Mouse (Mus musculus): ENCODE data around the gene Dhx9. TPM values are rescaled to one million over a fixed set of nuclear protein-coding genes. Genes with fewer than 3 reads are reported as not detected.
"Not testable (repeated sequence)": the region's sequence is repeated elsewhere in the genome, so short reads cannot be mapped to it uniquely, and the experiment has no call there.

The Dhx9 gene
- polyA plus RNA-seq, 1 experiment = 1.9 TPM

DNA sequence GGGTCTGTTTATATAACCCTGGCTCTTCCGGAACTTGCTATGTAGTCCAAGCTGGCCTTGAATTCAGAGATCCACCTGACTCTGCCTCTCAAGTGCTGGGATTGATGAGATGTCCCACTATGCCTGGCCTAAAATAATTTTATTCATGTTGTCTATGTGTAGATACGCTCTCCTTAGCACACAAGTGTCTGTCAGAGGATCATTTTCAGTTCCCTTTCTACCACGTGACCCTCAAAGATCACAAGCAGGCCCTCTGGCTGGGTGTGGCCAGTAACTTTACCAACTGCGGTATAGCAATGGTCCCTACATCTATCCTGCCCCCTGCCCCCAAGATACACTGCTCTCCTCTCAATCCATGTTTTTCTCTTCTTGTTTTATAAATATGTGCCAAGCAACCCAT lies 72.5 kb downstream of the Dhx9 start:
- H3K36me3 ChIP-seq (ENCODE audit: control insufficient read depth) = no peaks in the 10 kb centered on the region
- H3K9me3 ChIP-seq (ENCODE audit: control insufficient read depth, low read length) = no peaks in the 10 kb centered on the region
- no peak overlapping the region for H3K4me3 ChIP-seq (replicated peaks)
- H3K4me1 ChIP-seq (ENCODE audit: control insufficient read depth) = peaks cover 2% of the 10 kb centered on the region; the same call in 1 of the 2 replicates
- TF ChIP-seq GATA1 (IDR thresholded peaks at IDR 0.05; ENCODE audit: low read length) = no peak
- no peak for TF ChIP-seq TAL1 (IDR thresholded peaks at IDR 0.05; ENCODE audit: low read length)
- no peaks in the 10 kb centered on the region for H3K27me3 ChIP-seq (ENCODE audit: control insufficient read depth)

DNA sequence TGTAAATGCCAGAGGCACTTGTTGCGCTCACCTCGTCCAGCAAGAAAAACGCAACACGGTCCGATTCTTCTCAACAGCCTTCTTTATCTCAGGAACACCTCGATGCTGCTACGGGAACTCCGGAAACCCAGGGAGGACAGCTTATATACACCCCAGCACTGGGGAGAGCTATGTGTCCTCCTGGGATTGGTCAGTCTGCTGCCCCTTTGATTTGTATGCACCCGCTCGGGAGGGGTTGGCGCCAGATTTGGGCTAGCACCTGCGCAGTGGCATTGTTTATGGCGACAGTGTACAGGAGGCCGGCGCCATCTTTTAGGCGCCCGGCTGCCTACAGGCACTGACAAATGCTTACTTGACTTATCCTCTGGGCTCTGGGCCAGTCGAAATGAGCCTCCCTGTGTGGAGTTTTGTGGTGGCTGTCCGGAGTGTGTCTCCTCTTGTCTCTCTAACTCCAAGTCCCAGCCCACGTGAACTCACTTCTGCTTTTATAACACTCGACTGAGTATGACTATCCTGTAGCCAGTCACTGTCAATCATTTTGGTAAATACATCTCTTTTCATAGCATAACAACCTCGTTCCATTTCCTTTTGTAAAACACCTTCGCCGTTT lies 73.2 kb downstream of the Dhx9 start:
- not testable (repeated sequence) for H3K27me3 ChIP-seq (ENCODE audit: control insufficient read depth); H3K36me3 ChIP-seq (ENCODE audit: control insufficient read depth); H3K9me3 ChIP-seq (ENCODE audit: control insufficient read depth, low read length); H3K4me1 ChIP-seq (ENCODE audit: control insufficient read depth); H3K4me3 ChIP-seq (replicated peaks)

DNA sequence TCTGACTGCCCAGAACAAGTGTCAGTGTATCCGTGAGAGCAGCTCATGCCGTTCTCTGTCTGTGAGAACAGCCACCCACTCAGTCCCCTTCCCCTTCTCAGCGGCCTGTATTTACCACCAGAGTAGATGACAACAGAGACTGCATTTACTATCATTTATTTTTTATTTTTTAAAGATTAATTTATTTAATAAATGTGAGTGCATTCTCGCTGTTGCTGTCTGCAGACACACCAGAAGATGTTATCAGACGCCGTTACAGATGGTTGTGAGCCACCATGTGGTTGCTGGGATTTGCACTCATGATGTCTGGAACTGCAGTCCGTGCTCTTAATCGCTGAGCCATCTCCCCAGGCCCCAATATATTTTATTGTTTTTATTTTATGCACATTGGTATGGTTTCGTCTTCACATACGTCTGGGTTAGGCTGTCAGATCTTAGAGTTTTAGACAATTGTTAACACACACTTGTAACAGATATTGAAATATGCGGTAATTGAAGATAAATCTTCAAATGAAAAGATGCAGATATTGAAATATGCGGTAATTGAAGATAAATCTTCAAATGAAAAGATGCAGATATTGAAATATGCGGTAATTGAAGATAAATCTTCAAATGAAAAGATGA lies 74.0 kb downstream of the Dhx9 start:
- H3K4me3 ChIP-seq (replicated peaks); H3K4me1 ChIP-seq (ENCODE audit: control insufficient read depth); H3K36me3 ChIP-seq (ENCODE audit: control insufficient read depth); H3K27me3 ChIP-seq (ENCODE audit: control insufficient read depth); H3K9me3 ChIP-seq (ENCODE audit: control insufficient read depth, low read length): not testable (repeated sequence)

DNA sequence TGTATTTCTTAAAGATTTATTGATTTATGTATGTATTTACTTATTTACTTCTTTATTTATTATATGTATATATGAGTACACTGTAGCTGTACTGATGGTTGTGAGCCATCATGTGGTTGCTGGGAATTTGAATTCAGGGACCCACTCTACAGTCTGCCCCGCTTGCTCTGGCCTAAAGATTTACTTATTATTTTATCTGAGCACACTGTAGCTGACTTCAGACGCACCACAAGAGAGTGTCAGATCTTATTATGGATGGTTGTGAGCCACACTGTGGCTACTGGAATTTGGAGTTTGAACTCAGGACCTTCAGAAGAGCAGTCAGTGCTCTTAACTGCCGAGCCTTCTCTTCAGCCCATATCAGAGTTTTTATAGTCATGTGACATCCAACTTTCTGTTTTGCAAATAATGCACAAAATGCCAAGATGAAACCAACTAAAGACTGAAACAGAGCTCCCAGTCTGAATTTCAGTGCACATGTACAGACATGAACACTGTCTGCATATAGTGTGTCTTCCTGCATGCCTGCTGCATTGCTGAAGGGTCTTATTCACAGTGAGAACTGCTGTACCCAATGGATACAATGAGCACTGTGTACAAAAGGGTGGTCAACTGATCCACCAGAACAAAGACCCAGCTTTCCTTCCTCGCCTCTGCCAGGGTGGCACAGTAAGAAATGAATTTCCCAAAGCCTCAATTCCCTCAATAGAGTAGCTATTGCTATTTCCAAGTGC lies 74.6 kb downstream of the Dhx9 start:
- H3K4me1 ChIP-seq (ENCODE audit: control insufficient read depth); H3K27me3 ChIP-seq (ENCODE audit: control insufficient read depth); H3K36me3 ChIP-seq (ENCODE audit: control insufficient read depth); H3K9me3 ChIP-seq (ENCODE audit: control insufficient read depth, low read length); H3K4me3 ChIP-seq (replicated peaks): not testable (repeated sequence)

DNA sequence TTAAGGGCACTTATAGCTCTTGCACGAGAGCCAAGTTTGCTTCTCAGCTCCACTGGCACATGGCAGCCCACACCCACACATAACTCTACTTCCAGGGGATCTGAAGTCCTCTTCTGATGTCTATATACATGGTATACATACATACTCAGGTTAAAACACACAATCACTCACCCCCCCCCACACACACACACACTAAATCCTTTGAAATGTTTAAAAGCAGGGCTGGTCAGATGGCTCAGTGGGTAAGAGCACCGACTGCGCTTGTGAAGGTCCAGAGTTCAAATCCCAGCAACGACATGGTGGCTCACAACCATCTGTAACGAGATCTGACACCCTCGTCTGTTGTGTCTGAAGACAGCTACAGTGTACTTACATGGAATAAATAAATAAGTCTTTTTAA lies 75.7 kb downstream of the Dhx9 start:
- Histone ChIP-seq H3K9me3 (ENCODE audit: control insufficient read depth, low read length) (no peaks in the 10 kb centered on the region), H3K27me3 (ENCODE audit: control insufficient read depth) (no peaks in the 10 kb centered on the region), H3K4me1 (ENCODE audit: control insufficient read depth) (peaks cover 2% of the 10 kb centered on the region; the same call in 1 of the 2 replicates), H3K36me3 (ENCODE audit: control insufficient read depth) (no peaks in the 10 kb centered on the region), H3K4me3 (replicated peaks) (no peak overlapping the region)
- TF ChIP-seq TAL1 (IDR thresholded peaks at IDR 0.05; ENCODE audit: low read length) = no peak
- TF ChIP-seq GATA1 (IDR thresholded peaks at IDR 0.05; ENCODE audit: low read length) = no peak

DNA sequence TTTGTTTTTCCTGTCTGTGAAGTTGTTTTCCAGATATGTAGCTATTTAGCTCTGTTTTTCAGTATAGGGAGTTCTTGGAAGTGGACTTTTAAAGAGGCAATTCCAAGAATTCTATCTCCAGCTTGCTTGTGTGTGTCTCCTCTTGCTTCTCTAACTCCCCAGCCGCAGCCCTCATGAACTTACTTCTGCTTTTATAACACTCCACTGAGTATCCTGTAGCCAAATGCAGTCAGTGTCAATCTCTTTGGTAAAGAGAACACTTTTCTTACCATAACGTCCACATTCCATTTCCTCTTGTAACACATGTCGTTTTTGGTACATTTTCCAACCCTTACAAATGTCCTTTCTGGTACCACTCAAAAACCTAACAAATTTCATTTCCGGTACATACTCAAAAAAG lies 76.5 kb downstream of the Dhx9 start:
- not testable (repeated sequence) for H3K36me3 ChIP-seq (ENCODE audit: control insufficient read depth); H3K4me1 ChIP-seq (ENCODE audit: control insufficient read depth)

DNA sequence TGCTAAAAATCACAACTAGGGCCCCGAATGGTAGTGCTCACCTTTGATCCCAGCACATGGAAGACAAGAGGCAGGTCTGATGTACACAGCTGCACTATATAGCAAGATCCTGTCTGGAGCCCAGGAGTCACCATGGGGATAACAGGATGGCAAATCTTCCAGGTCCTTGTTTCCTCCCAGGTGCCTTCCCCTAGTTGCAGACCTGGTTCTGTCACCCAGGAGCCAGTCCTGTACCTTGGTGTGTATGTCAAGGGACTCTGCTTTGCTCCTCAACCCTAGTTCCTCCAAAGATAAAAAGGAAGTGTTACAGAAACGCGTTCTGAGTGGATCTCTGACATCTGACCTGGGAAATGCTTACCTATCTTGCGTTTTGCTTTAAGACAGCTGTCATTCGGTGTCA lies 79.2 kb downstream of the Dhx9 start:
- H3K27me3 ChIP-seq (ENCODE audit: control insufficient read depth); H3K9me3 ChIP-seq (ENCODE audit: control insufficient read depth, low read length); H3K36me3 ChIP-seq (ENCODE audit: control insufficient read depth); H3K4me1 ChIP-seq (ENCODE audit: control insufficient read depth); H3K4me3 ChIP-seq (replicated peaks): not testable (repeated sequence)

More for the DNA sequence above, 76.5 kb downstream of the Dhx9 start:
- not testable (repeated sequence) for H3K4me3 ChIP-seq (replicated peaks); H3K9me3 ChIP-seq (ENCODE audit: control insufficient read depth, low read length); H3K27me3 ChIP-seq (ENCODE audit: control insufficient read depth)

DNA sequence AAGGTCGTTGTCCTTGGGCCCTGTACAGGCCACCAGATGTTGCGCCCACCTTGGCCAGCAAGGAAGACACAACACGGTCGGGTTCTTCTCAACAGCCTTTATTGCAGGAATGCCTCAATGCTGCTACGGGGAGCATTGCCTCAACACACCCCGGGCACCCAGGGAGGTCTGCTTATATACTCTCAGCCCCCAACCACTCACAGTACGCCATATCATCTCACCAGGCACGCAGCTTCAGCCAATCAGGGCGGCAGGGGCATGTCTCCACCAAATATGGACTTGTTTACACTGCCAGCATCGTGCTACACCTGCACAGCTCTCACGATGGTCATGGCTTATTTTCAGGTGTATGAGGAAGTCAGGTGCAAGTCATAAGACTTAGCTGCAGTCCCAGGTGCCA lies 79.8 kb downstream of the Dhx9 start:
- not testable (repeated sequence) for H3K27me3 ChIP-seq (ENCODE audit: control insufficient read depth); H3K4me1 ChIP-seq (ENCODE audit: control insufficient read depth); H3K9me3 ChIP-seq (ENCODE audit: control insufficient read depth, low read length); H3K4me3 ChIP-seq (replicated peaks); H3K36me3 ChIP-seq (ENCODE audit: control insufficient read depth)

Other genes with a start within 250 kb of the Dhx9 start
- gene Lamc1, start 154.9 kb downstream of the Dhx9 start, polyA plus RNA-seq (2012) = under 0.01 and 0.01 TPM in 2 replicates
- not detected in 2 replicates for gene Shcbp1l, start 62.5 kb downstream of the Dhx9 start, polyA plus RNA-seq (2012)
- gene Npl, start 62.4 kb upstream of the Dhx9 start, polyA plus RNA-seq (2012) = 0.02 TPM in 1 of 2 replicates, not detected in the other
- not detected in 2 replicates for gene Rgs8, start 165.4 kb upstream of the Dhx9 start, polyA plus RNA-seq (2012)

Measured in erythroblast, embryonic 14.5 days (primary cell).